Comparison of ENCODE assay signal across 9 mouse cellular contexts in the genomic region with DNA sequence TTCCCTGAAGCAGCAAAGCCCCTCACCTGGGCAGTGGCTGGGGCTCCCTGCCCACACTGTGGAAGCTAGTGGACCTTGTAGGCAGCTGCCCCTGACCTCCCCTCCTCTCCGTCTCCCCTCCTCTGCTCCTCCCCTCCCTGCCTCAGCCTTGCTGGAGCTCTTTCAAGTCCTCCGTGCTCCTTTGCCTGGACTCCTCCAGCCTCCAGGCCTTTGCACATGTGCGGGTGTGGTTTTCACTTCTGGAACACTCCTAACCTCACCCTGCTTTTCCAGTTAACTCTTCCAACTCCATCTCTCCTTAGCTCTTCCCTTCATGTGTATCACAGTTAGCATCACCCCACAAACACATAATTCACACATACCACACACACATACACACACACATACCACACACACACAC.
DNase-seq lines count a peak whose midpoint lies in the region; ATAC-seq and TF ChIP-seq lines count a peak whose summit lies in the region.
"Had no signal": no experiment of that assay in that cellular context is flagged by ENCODE, and none has a peak within 500 bp of the region (broad histone marks: within the 10 kb centered on the region; RNA-seq: fewer than 3 reads in every experiment).

No protein-coding gene starts in this region.

- H3K4me1 ChIP-seq in heart, embryonic 12.5 days (replicated peaks): peaks cover 67% of the 10 kb centered on the region
- H3K4me1 ChIP-seq in limb, embryonic 12.5 days (replicated peaks): peaks cover 73% of the 10 kb centered on the region
- peaks cover 27% of the 10 kb centered on the region for H3K4me1 ChIP-seq in stomach, postnatal 0 days (replicated peaks; ENCODE audit: control insufficient read depth, insufficient read depth)

- no peaks in the 10 kb centered on the region for H3K27me3 ChIP-seq in heart, embryonic 12.5 days (replicated peaks)
- H3K27me3 ChIP-seq in limb, embryonic 12.5 days: no peaks in the 10 kb centered on the region
- no peaks in the 10 kb centered on the region for H3K27me3 ChIP-seq in stomach, postnatal 0 days (ENCODE audit: control insufficient read depth, insufficient read depth, low read length)

- no peak overlapping the region for H3K4me3 ChIP-seq in heart, embryonic 12.5 days
- H3K4me3 ChIP-seq in limb, embryonic 12.5 days (replicated peaks): no peak overlapping the region
- H3K4me3 ChIP-seq in stomach, postnatal 0 days (ENCODE audit: low read depth, low read length): no peak overlapping the region

- H3K9ac ChIP-seq in heart, embryonic 12.5 days: no peak overlapping the region
- H3K9ac ChIP-seq in limb, embryonic 12.5 days (replicated peaks): no peak overlapping the region
- H3K9ac ChIP-seq in stomach, postnatal 0 days (ENCODE audit: low read length): no peak overlapping the region

- ATAC-seq in heart, embryonic 12.5 days (ENCODE audit: insufficient number of reproducible peaks, low FRiP score): no peak
- ATAC-seq in limb, embryonic 12.5 days (ENCODE audit: insufficient number of reproducible peaks, insufficient read depth, low FRiP score, low TSS enrichment, low read depth): no peak
- ATAC-seq in stomach, postnatal 0 days (ENCODE audit: low FRiP score, low TSS enrichment): 0 out of 2 replicates have a peak, but pooled peaks have one; percentile 6

- TF ChIP-seq EP300 in stomach, postnatal 0 days (optimal IDR thresholded peaks at IDR 0.05): no peak

- no peaks in the 10 kb centered on the region for H3K9me3 ChIP-seq in heart, embryonic 12.5 days (replicated peaks)
- H3K9me3 ChIP-seq in limb, embryonic 12.5 days: no peaks in the 10 kb centered on the region
- H3K9me3 ChIP-seq in stomach, postnatal 0 days (ENCODE audit: control insufficient read depth, low read length): no peaks in the 10 kb centered on the region
- H3K9me3 ChIP-seq: megakaryocyte, embryonic 14.5 days had no signal

- no peaks in the 10 kb centered on the region for H3K36me3 ChIP-seq in heart, embryonic 12.5 days
- H3K36me3 ChIP-seq in limb, embryonic 12.5 days: no peaks in the 10 kb centered on the region
- no peaks in the 10 kb centered on the region for H3K36me3 ChIP-seq in stomach, postnatal 0 days (ENCODE audit: control insufficient read depth, insufficient read depth, low read length)

- peak overlapping the region; percentile 92 for H3K27ac ChIP-seq in heart, embryonic 12.5 days (ENCODE audit: poor library complexity, severe bottlenecking)
- H3K27ac ChIP-seq in limb, embryonic 12.5 days: peak overlapping the region; percentile 91
- H3K27ac ChIP-seq in stomach, postnatal 0 days (replicated peaks): peak overlapping the region; percentile 93

- WGBS in heart, embryonic 12.5 days: 24% methylated on average over 3 of the region's 3 CpGs
- WGBS in limb, embryonic 12.5 days: 12% methylated on average over 3 of the region's 3 CpGs
- WGBS in stomach, postnatal 0 days: 7% methylated on average over 3 of the region's 3 CpGs

- DNase-seq in gastrocnemius, adult 18-20 months (ENCODE audit: low spot score): peak; percentile 76
- no peak for DNase-seq in gastrocnemius, postnatal 10 days
- peak; percentile 69 for DNase-seq in cerebellum, adult 9-11 months
- DNase-seq in stomach, postnatal 0 days (ENCODE audit: low spot score): peak; percentile 66
- no peak for DNase-seq in left cerebral cortex, postnatal 4 days
- DNase-seq in yolk sac, embryonic 10.5 days (ENCODE audit: low spot score): no peak

- TF ChIP-seq CTCF in stomach, postnatal 0 days (IDR thresholded peaks at IDR 0.05; ENCODE audit: low read depth): no peak

- H3K4me2 ChIP-seq in heart, embryonic 12.5 days: no peak overlapping the region
- H3K4me2 ChIP-seq in limb, embryonic 12.5 days: no peak overlapping the region
- H3K4me2 ChIP-seq in stomach, postnatal 0 days (replicated peaks; ENCODE audit: low read depth): no peak overlapping the region

- intact Hi-C loops in left cerebral cortex, postnatal 4 days (cut with DNase I): loop anchor here (10.0 kb wide), 1 partner anchor 239 kb away; the partner anchor contains the start of gene Ier5l

Comparison
In these comparisons a context has a peak if more than half of its experiments do, and no peak if none do; other contexts are left out.
1. DNase-seq: peak in gastrocnemius, adult 18-20 months (single experiment), cerebellum, adult 9-11 months (single experiment) and stomach, postnatal 0 days (single experiment); none in gastrocnemius, postnatal 10 days (single experiment), left cerebral cortex, postnatal 4 days (single experiment) and yolk sac, embryonic 10.5 days (single experiment).
2. Peak in every context shown above with its lines, with median percentiles within 50 percentile points of each other: H3K27ac ChIP-seq.